Mouse (Mus musculus) cerebellum, adult 9-10 months (tissue): ENCODE data around the gene Cd164l2.

ENCODE experiments used
- DNase-seq: peaks from one replicate; pipeline ENCODE4 v3.0.0; 2022

Gene Cd164l2

DNA sequence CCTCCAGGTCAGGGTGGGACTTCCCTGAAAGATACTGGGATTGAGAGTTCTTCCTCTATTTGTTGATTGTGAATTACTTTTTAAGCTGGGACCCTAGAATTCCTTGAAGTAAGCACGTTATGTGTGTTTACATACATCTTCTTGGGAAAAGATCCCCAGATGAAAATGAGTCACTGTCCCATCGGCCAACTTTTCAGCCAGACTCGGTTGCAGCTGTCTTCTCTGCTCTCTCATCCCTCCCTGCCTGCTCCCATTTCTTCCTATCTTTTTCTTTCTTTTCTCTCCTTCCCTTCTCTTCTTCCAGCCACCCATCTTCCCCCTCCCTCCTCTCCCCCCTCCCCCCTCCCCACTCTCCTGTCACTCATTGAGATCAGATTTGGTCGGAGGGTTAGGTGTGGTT, 16.9 kb upstream of the Cd164l2 start:
- DNase-seq, result no peak

DNA sequence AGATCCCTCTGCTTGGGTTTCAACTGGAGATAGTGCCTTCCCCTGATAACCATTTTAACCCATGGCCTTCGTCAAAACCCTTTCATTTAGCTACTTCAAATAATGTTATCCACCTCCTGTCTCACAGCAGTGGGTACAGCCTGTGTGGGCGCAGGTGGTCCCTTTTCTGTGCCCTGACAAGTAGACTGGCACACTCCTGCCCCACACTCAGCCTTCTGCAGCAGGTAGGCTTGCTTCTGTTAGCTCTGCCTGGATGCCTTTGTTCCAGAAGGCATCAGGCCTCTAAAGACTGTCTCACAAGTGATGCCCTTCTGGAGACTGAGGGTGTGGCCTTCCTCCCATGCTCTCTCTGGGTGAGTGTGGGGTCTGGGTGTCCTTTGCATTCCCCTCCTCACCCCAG, 15.8 kb upstream of the Cd164l2 start:
- DNase-seq, result no peak

DNA sequence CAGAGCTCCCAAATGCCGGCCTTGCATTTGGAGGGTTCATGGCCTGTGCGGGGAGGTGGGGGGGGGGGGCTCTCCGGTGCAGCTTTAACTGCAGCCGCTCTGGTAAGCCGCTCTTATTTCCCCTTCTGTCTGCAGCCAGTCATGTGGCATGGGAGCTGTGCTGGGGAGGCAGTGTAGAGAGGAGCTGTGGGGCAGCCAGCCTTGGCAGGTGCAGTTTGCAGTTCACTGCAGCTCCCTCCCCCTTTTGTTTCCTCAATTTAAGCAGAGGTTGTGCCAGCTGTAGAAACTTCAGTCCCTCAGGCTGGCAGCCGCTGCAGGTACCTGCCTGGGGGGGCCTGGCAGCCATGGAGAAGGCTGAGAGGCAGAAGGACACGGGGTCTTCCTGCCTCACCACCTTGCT, 15.1 kb upstream of the Cd164l2 start:
- DNase-seq, result no peak

DNA sequence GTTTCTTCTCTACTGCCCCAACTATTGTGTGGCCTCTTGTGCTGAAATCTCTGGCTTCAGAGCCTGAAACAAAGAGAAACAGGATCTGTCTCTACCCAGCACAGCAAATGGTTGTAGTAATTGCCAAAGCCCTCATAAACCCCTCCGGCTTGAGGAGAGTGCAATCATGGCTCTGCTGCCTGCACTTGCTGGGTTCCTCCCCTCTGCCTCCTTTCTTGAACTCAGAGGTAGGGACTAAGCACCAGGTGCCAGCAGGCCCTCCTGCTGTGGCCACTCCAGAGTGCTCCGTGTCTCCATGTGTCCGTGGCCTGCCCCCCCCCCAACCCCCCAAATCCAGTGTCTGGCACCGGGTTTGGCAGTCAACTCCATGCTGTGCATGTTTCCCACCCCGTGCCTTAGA, 14.6 kb upstream of the Cd164l2 start:
- DNase-seq, result no peak

DNA sequence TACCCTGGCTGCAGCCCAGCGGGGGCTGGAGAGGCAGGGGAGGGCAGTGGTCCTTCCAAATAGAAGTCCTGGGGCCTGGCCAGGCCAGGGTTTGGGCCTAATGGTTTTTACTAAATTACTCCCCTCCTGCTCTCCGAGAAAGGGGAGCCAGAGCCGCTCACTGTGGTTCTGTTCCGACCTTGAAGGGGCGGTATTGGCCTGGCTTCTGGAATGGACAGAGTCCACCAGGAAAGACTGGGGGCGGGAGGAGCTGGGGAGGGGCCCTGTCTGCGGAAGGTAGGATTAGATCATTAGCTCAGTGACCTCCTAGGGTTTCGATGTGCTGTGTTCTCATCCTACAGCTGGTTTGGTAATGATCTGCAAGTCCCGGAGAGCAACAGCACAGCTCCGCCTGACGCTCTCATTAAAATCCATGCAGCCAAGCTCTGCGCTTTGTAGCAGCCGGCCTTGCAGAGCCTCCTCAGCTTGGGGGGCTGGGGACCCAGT, 14.1 kb upstream of the Cd164l2 start:
- DNase-seq, result no peak

DNA sequence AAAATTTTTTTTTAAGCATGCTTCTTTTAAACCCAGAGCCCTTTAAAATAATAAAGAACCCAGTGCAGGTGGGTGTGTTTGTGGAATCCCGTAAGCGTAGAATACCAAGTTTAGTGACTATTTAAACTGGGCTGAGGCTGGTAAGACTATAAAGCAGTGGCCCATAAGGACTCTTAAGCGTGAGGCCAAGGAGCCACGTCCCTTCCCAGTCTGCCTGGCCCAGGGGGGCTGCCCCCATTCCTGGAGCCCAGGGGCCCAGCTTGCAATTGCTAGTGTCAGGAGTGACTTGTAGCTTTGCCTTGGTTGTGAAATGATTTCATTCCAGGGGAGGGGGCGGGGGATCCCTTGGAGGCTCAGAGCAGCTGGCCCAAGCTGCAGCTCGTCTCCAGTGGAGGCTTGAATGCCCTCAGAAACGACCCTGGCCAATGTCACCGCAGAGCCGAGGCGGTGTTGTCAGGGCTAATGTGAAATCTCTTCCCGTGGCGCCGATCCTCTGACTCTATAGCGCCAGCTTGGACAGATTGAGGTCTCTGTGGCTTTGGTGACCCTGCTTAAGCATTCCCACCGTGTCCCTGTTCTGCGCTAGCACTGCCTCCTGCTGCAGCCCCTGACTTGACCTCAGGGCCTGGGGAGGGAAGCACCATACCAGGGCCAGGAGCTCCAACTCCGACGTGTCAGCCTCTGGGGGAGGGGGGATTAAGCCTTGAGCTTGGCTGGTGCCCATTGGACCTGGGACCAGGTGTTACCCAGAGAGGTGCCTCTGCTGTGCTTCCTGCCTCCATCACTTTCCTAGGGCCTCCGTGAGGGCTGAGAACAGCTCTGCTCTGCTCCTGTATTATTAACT, 13.4 kb upstream of the Cd164l2 start:
- DNase-seq, result no peak

DNA sequence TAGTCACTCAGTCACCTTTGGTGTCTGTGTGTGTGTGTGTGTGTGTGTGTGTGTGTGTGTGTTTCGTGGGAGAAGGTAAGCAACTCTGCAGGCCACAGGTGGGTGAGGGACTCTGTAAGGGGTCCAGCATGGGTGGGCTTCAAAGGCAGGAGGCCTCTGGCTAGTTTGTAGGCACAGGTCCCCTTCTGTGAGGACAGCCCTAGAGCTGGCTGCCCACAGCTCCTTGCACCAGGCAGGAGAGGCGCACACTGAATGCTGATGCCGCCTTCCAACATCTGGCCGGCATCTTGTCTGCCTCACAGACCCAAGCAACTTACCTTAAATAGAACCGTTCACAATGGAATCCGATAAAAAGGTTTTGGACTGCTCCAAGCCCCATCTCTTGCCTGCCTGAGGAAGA, 12.2 kb upstream of the Cd164l2 start:
- no peak for DNase-seq

DNA sequence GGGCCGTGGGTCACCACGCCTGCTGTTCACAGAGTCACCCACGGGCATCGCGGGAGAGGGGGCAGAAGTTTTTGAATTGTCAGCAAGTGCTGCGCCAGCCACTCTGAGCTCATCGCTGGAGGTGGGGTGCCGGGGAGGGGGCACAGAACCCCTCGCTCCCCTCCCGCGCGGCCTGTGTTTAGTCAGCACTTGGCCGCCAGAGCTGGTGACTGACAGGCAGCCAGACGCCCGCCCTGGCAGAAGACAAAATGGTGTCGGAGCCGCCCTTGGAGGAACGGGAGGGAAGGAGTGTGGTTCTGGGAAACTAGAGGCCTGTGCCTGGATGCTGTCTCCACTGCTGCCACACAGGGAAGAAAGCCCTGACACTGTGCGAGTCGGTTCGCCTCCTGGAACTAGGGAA, 11.6 kb upstream of the Cd164l2 start:
- DNase-seq, result no peak

DNA sequence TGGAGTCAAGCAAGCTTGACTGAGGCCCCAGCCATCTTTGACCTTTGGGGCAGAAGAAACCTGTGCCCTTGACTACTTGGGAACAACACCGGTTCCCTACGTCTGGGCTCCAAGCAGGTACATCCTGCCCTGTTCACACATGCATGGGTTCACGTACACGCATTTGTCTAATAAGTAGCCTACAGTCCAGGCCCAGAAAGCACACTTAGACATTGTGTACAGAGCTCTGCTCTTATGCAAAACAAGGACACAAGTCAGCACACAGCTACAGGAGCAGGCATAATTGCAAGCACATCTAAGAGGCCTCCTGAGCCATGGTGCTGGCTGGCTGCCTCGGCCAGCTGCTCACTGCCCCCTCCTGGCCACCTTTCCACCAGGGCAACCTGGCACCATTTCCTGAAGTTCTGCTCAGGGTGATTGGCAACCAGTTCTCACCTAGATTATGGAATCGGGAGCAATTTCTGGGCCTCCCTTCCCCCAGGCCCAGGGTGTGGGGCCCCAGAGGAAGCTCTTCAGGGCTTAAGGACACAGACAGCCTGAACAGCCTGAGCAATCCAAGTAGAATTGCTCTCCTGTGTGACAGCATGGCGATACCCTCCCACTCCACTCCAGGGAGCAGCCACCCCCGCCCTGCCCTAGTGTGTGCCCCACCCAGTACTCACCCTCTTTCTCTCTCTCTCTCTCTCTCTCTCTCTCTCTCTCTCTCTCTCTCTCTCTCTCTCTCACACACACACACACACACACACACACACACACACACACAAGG, 10.7 kb upstream of the Cd164l2 start:
- peak; percentile 91 for DNase-seq

DNA sequence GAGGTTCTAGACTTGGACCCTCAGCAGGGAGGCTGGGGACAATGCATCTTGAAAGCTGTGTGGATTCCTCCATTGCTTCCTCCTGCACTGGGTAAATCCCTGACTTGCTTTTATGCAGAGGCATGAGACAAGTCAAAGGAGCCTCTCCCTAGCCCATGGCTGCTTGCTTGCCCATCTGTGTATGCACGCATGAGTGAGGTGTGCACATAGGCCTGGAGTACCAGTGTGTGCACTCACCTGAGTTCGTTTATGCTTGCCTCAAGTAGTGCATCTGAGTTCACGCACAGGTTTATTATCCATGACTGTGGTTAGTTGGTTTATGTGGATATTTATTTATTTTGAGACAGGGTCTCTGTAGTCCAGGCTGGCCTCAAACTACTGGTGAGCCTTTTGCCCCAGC, 9.7 kb upstream of the Cd164l2 start:
- DNase-seq, result no peak

DNA sequence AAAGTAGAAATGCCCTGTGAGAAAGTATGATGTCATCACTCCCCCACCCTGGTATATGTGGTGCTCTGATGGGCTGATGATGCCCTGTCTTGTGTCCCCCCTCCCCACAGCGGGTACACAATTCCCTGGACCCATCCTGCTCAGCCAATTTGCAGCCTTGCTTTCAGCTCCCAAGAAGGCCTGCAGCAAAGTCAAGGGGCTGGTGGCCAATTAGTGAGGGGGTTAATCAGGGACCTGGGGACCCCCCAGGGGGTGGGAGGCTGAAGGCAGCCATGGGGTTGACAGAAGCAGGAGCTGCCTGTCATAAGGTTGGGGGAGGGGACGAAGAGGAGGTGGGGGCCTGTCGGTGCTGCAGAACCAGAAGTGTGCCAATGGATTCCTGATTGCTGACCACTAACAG, 8.3 kb upstream of the Cd164l2 start:
- DNase-seq, result no peak

DNA sequence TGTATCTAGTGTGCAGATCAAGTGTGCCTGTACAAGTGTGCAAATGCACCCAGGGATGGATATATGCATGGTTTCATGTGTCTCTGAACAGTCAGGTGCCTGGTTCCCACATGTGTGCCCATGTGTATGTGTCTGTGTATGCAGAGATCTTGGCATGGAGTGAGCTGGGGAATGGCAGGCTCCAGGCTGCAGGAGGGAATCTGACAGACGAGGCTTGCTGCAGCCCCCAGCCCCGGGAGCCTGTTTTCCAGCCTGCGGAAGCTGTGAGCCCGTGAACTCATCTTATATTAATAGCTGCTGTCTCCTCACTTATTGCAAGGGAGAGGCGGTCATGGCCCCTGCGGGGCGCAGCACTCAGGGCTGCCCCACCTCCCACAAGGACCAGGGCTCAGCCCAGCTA, 7.6 kb upstream of the Cd164l2 start:
- no peak for DNase-seq

DNA sequence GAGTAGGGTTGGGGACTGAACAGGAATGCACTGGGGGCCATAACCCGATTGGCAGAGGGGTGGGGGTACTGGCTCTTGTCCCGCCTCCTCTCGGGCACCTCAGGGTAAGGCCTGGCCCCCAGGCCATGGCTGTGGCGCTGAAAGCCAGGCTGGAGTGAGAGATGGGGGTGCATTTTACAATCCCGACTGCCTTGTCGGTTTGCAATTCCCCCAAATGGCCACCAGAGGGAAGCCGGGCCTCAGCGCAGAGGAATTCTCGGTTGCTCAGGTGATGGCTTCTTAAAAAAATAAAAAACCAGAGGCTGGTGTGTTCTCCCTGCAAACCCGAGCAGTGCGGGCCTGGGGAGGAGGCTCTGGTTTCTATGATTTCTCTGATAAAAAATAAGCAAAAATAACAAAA, 2.6 kb upstream of the Cd164l2 start:
- DNase-seq, result peak; percentile 82

DNA sequence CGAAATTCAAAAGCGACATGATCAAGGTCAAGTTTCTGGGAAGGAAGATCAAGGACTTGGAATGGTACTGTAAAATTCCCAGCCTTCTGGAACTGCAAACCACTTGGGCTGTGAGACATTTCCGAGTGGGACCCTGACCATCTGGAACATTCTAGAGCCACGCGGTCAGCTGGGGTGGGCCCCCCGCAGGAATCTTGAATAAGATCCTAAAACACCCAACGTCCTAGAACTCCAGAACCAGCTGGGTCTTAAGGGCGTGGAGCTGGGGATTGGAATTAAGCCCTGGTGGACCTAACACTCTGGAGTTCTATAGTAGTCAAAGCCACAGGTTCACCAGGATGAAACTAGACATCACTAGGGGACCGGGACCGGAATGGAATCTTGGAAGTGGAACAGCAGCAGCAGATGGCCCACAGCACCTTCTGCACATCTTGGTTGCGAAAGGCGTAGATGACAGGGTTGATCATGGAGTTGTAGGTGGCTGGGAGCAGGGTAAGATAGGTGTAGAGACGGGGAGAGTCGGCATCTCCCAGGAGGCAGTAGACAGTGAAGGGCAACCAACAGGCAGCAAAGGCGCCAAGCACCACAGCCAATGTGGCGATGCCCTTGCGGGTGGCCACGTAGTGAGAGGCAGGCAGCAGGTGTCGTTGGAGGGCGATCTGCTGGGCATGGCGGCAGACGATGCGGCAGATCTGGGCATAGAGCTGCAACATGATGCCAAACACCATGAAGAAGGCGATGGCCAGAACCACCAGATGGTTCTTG, 1.7 kb upstream of the Cd164l2 start:
- no peak for DNase-seq

DNA sequence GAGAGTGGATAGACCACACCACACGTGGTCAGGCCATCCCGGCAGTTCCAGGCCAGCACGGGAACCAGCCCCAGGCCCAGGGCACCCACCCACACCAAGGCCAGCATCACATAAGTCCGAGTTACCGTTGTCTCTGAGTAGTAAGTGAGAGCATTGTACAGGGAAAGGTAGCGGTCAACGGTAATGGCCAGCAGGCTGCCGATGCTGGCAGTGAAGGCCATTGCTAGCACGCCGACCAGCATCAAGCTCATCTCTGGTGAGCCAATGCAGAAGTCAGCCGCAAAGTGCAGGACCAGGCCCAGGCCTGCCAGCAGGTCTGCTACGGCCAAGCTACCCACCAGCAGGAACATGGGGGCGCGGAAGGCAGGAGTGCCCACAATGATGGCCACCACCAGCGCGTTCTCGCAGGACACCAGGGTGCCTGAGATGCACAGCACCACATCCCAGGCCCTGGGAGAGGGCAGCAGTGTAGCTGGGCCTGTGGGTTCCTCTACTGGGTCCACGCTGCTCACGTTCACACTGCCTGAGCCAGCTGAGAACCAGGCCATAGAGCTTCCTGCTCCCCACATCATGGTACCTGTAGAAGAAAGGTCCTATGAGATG, 1.0 kb upstream of the Cd164l2 start:
- no peak for DNase-seq

DNA sequence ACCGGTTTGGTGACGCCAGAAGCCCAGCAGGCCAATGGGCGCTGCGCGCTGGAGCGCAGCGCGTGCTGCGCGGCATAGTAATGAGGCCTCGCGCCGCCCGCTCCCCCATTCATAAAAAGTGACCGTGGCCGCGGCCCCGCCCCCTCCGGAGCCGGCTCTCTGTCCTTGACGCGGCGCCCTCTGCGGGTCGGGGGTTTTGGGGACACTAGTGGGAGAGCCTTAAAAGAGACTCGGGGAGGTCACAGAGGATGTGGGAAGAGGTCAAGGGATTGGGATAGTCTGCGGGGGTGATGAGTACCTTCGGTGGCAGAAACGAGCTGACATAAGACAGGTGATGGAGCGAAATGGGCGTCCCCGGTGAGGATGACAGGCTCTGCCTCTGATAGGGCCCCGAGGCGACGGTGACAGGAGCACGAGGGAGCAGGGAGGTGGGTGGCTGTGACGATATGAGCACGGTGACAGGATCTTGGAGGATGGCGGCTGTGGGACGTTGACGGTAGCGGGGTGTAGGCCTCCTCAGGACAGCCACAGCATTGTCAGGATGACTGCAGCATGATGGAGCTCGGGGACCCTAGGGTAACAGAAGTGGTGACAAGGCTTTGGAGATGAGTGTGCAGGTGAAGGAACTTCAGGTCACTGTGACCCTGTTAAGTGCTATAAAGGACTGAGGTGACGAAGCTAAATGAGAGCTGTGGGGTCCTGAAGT, 784 bp downstream of the Cd164l2 start:
- peak; percentile 85 for DNase-seq

DNA sequence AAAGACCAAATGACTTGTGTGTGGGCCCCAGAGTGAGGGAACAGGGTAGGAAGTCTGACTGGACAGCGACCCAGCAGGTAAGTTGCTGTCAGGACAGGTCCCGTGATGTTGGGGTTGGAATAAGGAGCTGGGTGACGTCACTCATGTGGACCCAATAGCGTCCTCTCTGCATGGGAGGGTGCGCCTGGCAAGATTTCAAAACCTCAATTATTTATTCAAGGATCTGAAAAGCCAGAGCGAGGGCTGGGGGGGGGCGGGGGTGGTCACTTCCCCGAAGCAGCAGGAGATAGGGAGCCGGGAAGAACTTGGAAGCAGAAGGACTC, 1.3 kb downstream of the Cd164l2 start:
- peak; percentile 72 for DNase-seq

DNA sequence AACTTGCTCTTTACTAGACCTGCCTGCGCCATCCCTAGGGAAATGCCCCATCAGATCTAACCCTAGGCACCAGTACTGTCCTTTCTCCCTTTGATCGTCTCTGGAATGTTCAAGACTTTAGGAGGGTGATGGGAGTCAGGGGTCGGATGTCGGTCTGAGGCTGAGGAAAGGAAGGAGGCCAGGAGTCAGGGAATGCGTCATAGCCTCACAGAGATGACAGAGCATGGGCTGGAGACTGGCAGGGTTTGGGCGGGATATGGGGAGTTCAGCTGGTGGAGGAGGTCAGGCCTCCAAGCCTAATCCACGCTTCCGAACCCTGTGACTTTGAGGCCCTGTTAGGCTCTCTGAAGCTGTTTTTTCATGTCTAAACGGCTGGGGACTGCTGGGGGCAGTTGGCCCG, 1.7 kb downstream of the Cd164l2 start:
- no peak for DNase-seq

DNA sequence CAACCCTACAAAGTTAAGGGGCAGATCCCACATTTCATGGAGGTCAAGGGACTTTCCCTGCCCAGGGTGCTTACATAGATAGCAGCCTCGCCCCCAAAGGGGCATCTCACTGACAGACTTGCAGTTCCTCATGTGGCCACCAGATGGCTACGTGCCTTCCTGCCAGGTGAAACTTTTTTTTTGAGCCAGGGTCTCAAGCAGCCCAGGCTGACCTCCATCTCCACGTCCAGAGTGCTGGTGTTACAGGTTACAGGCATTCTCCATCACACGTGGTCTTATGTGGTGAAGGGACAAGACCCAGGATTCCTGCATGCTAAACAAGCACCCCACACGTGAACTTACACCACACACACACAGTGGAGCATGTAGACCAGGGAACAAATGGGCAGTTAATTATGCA, 5.7 kb downstream of the Cd164l2 start:
- peak; percentile 72 for DNase-seq

DNA sequence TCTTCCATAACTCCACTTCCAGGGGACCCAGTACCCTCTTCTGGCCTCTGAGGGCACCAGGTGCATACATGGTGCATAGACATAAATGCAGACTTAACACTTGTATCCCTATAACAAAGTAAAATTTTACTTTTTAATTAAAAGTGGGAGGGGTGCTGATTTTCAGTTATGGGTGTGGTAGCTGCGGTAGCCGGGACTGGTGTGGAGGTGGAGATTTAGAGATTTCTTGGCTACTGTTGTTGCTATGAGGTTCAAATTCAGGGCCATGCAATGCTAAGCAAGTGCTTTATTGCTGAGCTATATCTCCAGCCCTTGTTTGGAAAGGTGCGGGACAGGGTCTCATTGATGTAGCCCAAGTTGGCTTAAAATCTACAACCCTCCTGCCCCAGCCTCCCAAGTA, 6.8 kb downstream of the Cd164l2 start:
- DNase-seq, result no peak

DNA sequence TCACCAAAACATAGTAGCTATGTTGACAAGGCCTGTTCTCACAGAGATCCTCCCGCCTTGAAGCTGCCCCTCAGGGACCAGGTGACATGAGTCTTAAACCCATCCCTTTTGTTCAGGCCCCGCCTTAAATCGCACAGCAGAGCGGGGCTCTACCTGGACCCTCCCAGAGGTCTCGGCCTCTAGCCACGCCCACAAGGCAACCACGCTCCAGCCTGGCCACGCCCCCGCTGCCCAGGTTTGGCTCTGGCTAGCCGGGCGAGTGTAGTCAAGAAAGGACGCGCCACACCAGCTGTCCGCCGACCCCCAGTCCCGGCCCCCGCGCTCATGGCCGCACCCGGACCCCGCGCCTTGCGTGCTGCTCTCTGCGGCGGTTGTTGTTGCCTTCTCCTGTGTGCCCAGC, 8.7 kb downstream of the Cd164l2 start:
- DNase-seq, result no peak

DNA sequence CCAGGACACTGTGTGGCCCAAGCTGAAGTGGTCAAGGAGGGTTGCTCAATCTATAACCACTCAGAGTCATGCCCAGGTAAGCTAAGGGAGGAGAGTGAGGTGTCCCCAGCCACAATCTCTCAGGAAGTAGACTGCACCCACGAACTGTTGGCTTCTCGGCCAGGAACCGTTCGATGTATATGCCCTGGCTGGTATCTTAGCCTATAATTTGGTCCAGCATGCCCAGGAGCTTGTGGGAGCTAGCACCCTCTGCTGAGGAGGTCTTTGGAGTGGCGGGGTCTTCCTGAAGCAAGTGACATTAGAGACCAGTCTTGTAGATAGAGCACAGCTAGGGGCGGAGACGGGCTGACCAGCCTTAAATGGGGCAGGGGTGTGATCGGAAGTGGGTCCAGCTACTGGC, 9.8 kb downstream of the Cd164l2 start:
- no peak for DNase-seq

DNA sequence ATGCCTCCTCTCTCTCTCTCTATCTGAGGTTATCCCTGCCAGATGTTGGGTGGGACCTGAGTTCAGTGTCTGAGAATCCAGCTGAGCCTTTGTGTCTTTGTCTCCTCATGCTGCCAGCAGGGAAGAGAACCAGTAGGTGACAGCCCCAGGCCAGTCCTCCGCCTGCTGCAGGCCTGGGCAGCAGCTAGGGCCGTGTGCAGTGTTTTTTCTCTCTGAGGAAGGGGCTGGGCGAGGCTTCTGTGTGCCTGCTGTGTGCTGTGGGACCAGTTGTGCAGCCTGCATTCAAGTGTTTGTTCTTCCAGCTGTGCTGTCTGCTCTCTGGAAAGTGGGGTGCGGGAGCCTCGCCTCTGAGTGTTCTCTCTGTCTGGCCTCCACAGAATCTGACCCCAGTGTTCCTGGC, 11.9 kb downstream of the Cd164l2 start:
- DNase-seq, result no peak
